Mouse (Mus musculus) forebrain, embryonic 11.5 days (tissue): ENCODE data around the gene Olr1. TPM values are rescaled to one million over a fixed set of nuclear protein-coding genes. Genes with fewer than 3 reads are reported as not detected.

Experiments
- ATAC-seq: fragments of 200-750 bp; cut with Nextera tagmentation; replicated peaks from 2 replicates; pipeline ENCODE4 v1.8.0; 2017; ENCODE audit warnings: moderate TSS enrichment; ENCODE audit not compliant: low FRiP score
- DNase-seq: peaks from one replicate; pipeline ENCODE4 v3.0.0-alpha.2; 2017; ENCODE audit warnings: low spot score
- H3K27ac ChIP-seq: fragments of 300-500 bp; sonication (generic); 2 replicates; pipeline ENCODE4 v1.5.1; 2014; ENCODE audit warnings: low read depth, low read length
- H3K27me3 ChIP-seq: fragments of 300-500 bp; sonication (generic); 2 replicates; pipeline ENCODE4 v1.6.1; 2014; ENCODE audit warnings: mild to moderate bottlenecking, low read length, mixed read lengths; ENCODE audit not compliant: control insufficient read depth, insufficient read depth
- H3K36me3 ChIP-seq: fragments of 300-500 bp; sonication (generic); 2 replicates; pipeline ENCODE4 v1.6.1; 2014; ENCODE audit warnings: mild to moderate bottlenecking, low read length, moderate library complexity, mixed read lengths; ENCODE audit not compliant: control insufficient read depth, insufficient read depth
- H3K4me1 ChIP-seq: fragments of 300-500 bp; sonication (generic); replicated peaks from 2 replicates; pipeline ENCODE4 v1.6.1; 2014; ENCODE audit warnings: low read length, mixed read lengths; ENCODE audit not compliant: control insufficient read depth, insufficient read depth
- H3K4me2 ChIP-seq: fragments of 300-500 bp; sonication (generic); 2 replicates; pipeline ENCODE4 v1.6.1; 2014; ENCODE audit warnings: low read depth, mild to moderate bottlenecking, low read length, moderate library complexity, mixed read lengths; ENCODE audit not compliant: severe bottlenecking
- H3K4me3 ChIP-seq: fragments of 300-500 bp; sonication (generic); 2 replicates; pipeline ENCODE4 v1.5.1; 2014; ENCODE audit warnings: low read depth, low read length
- H3K9ac ChIP-seq: fragments of 300-500 bp; sonication (generic); 2 replicates; pipeline ENCODE4 v1.6.1; 2014; ENCODE audit warnings: low read length
- H3K9me3 ChIP-seq: fragments of 300-500 bp; sonication (generic); 2 replicates; pipeline ENCODE4 v1.6.1; 2016; ENCODE audit warnings: low read length, mixed read lengths; ENCODE audit not compliant: control insufficient read depth
- WGBS: fragments of 180-500 bp; shearing (Covaris S2); extraction: QIAGEN DNeasy Blood & Tissue Kit; methylation state at CpG from one replicate; pipeline ENCODE4 v1.1.7; 2014; 5-methylcytosine and 5-hydroxymethylcytosine counted together
- polyA plus RNA-seq: library from polyadenylated mRNA; unstranded; fragments of >200 nt; fragmentation: Nextera tagmentation; extraction: Ambion mirVana; gene quantifications from 2 replicates; pipeline ENCODE4 v1.2.1, GENCODE M21; 2014

Olr1 gene
- polyA plus RNA-seq, 1 experiment from 2014 or later = not detected

- Histone ChIP-seq H3K4me3 (no peak overlapping the region), H3K36me3 (no peaks in the 10 kb centered on the region), H3K9ac (no peak overlapping the region), H3K27ac (no peak overlapping the region), H3K9me3 (no peaks in the 10 kb centered on the region), H3K4me2 (no peak overlapping the region), H3K4me1 (no peaks in the 10 kb centered on the region), H3K27me3 (no peaks in the 10 kb centered on the region)
- DNase-seq (no peak), ATAC-seq (peak; percentile 77)
- 50% methylated on average over 2 of the region's 2 CpGs for WGBS
These were observed 10.9 kb upstream of the Olr1 start for GRCm38 (mm10) chr6:129517752-129518408.

GRCm38 (mm10) chr6:129516388-129516787 is 9.4 kb upstream of the Olr1 start:
- Histone ChIP-seq H3K4me3 (no peak overlapping the region), H3K4me1 (no peaks in the 10 kb centered on the region), H3K27me3 (no peaks in the 10 kb centered on the region), H3K9ac (no peak overlapping the region), H3K36me3 (no peaks in the 10 kb centered on the region), H3K9me3 (no peaks in the 10 kb centered on the region), H3K4me2 (no peak overlapping the region), H3K27ac (no peak overlapping the region)
- no peak for DNase-seq
- 92% methylated on average over 10 of the region's 10 CpGs for WGBS
- ATAC-seq = no peak

- 94% methylated on average over 3 of the region's 3 CpGs for WGBS
- ATAC-seq = no peak
These were observed 8.1 kb upstream of the Olr1 start for GRCm38 (mm10) chr6:129515068-129515467.

GRCm38 (mm10) chr6:129514376-129514775 is 7.4 kb upstream of the Olr1 start:
- H3K4me2 ChIP-seq = no peak overlapping the region
- no peak overlapping the region for H3K9ac ChIP-seq
- no peaks in the 10 kb centered on the region for H3K27me3 ChIP-seq
- 85% methylated on average over 2 of the region's 2 CpGs for WGBS
- H3K9me3 ChIP-seq = no peaks in the 10 kb centered on the region
- ATAC-seq (no peak), DNase-seq (no peak)
- no peak overlapping the region for H3K27ac ChIP-seq
- no peak overlapping the region for H3K4me3 ChIP-seq
- H3K36me3 ChIP-seq = no peaks in the 10 kb centered on the region
- H3K4me1 ChIP-seq = no peaks in the 10 kb centered on the region

More at GRCm38 (mm10) chr6:129515068-129515467, 8.1 kb upstream of the Olr1 start:
- no peak overlapping the region for H3K9ac ChIP-seq
- H3K27me3 ChIP-seq = no peaks in the 10 kb centered on the region
- H3K4me3 ChIP-seq = no peak overlapping the region
- no peak overlapping the region for H3K27ac ChIP-seq
- no peaks in the 10 kb centered on the region for H3K9me3 ChIP-seq
- H3K36me3 ChIP-seq = no peaks in the 10 kb centered on the region
- no peak for DNase-seq
- no peak overlapping the region for H3K4me2 ChIP-seq
- H3K4me1 ChIP-seq = no peaks in the 10 kb centered on the region

- no peaks in the 10 kb centered on the region for H3K9me3 ChIP-seq
- H3K4me2 ChIP-seq = no peak overlapping the region
- no peak overlapping the region for H3K9ac ChIP-seq
- ATAC-seq (no peak), DNase-seq (no peak)
- H3K27ac ChIP-seq = no peak overlapping the region
- no peaks in the 10 kb centered on the region for H3K27me3 ChIP-seq
- no peak overlapping the region for H3K4me3 ChIP-seq
- no peaks in the 10 kb centered on the region for H3K4me1 ChIP-seq
- 88% methylated on average over 1 of the region's 1 CpGs for WGBS
- H3K36me3 ChIP-seq = no peaks in the 10 kb centered on the region
These were observed 6.4 kb upstream of the Olr1 start for GRCm38 (mm10) chr6:129513409-129513808.

- H3K9me3 ChIP-seq = no peaks in the 10 kb centered on the region
- H3K36me3 ChIP-seq = no peaks in the 10 kb centered on the region
- ATAC-seq = no peak
- no peak for DNase-seq
- H3K27me3 ChIP-seq = no peaks in the 10 kb centered on the region
- 84% methylated on average over 8 of the region's 8 CpGs for WGBS
- H3K4me1 ChIP-seq = no peaks in the 10 kb centered on the region
- no peak overlapping the region for H3K4me3 ChIP-seq
- H3K27ac ChIP-seq = no peak overlapping the region
- H3K4me2 ChIP-seq = no peak overlapping the region
- H3K9ac ChIP-seq = no peak overlapping the region
These were observed 5.9 kb upstream of the Olr1 start for GRCm38 (mm10) chr6:129512868-129513267.

GRCm38 (mm10) chr6:129512367-129512766 is 5.4 kb upstream of the Olr1 start, which contains the start of gene Tmem52b:
Gene Tmem52b (plus strand): TSS chr6:129512555.
- H3K9me3 ChIP-seq = no peaks in the 10 kb centered on the region
- H3K4me2 ChIP-seq = no peak within 1 kb of the TSS
- no peaks in the 10 kb centered on the region for H3K27me3 ChIP-seq
- H3K4me1 ChIP-seq = no peaks in the 10 kb centered on the region
- H3K27ac ChIP-seq = no peak within 1 kb of the TSS
- no peak within 1 kb of the TSS for H3K9ac ChIP-seq
- no peaks in the 10 kb centered on the region for H3K36me3 ChIP-seq
- DNase-seq (no peak), ATAC-seq (no peak)
- WGBS = 69% methylated on average over 3 of the region's 3 CpGs
- no peak within 1 kb of the TSS for H3K4me3 ChIP-seq

- Histone ChIP-seq H3K27me3 (no peaks in the 10 kb centered on the region), H3K4me2 (no peak overlapping the region), H3K27ac (no peak overlapping the region), H3K4me3 (no peak overlapping the region), H3K9ac (no peak overlapping the region), H3K9me3 (no peaks in the 10 kb centered on the region), H3K4me1 (no peaks in the 10 kb centered on the region), H3K36me3 (no peaks in the 10 kb centered on the region)
- ATAC-seq = no peak
- DNase-seq = no peak
- WGBS = 71% methylated on average over 6 of the region's 6 CpGs
These were observed 3.4 kb upstream of the Olr1 start for GRCm38 (mm10) chr6:129510120-129510911.
